Mouse (Mus musculus) lung, postnatal 0 days (tissue): ENCODE results near the gene Gna14.

Experiments
- CTCF ChIP-seq: IDR thresholded peaks from 2 replicates; pipeline ENCODE4 v1.5.1; 2016; ENCODE audit warnings: antibody characterized with exemption, mild to moderate bottlenecking
- EP300 ChIP-seq: IDR thresholded peaks from 2 replicates; pipeline ENCODE4 v1.6.1; 2016; ENCODE audit warnings: antibody characterized with exemption, mild to moderate bottlenecking, control low read depth

DNA sequence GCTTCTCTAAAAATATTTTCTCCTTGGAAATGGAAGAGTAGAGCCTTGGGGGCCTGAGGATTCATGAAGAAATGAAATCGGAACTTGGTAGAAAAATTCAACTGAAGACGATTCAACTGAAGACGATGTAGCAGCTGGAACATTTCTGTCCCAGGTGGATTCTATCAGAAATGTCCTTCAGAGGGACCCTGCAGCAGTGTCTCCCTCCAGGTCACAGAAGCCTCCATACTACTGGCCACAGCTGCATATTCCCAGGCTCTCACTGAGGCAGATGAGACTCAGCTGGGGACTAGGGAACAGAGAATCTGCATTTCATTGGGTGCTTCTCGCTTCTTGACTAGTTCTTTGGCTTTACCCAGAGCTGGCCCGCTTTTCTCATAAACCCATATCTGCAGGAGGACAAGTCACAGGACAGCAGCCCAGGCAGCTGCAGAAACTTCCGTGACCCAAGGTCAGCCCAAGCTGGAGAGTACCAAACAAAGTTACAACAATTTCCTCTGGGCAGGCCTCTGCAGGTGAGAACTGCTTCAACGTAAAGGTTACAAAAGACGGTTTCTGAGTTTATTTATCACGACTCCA is 90.8 kb downstream of the Gna14 start:
- no peak for TF ChIP-seq CTCF
- TF ChIP-seq EP300: 0 out of 2 replicates have a peak, but pooled peaks have one; percentile 9
